Mouse (Mus musculus) hindbrain, postnatal 0 days (tissue): ENCODE measurements at regions not wholly inside any gene's neighbourhood (a gene's known extent, or its start where the extent isn't known, plus 50 kb on each side); places are given as distances from the start of the nearest gene placed in this dataset.

Source experiments
- ATAC-seq: fragments of 200-750 bp; cut with Nextera tagmentation; 2 replicates; pipeline ENCODE4 v1.8.0; 2017; ENCODE audit warnings: mild to moderate bottlenecking, moderate TSS enrichment, moderate library complexity
- DNase-seq: peaks from one replicate; pipeline ENCODE4 v3.0.0-alpha.2; 2015; ENCODE audit warnings: low spot score
- H3K27ac ChIP-seq: fragments of 300-500 bp; sonication (generic); 2 replicates; pipeline ENCODE4 v1.5.1; 2014; ENCODE audit warnings: mild to moderate bottlenecking
- H3K27me3 ChIP-seq: fragments of 300-500 bp; sonication (generic); 2 replicates; pipeline ENCODE4 v1.6.1; 2014; ENCODE audit warnings: low read length, mixed read lengths; ENCODE audit not compliant: insufficient read depth
- H3K36me3 ChIP-seq: fragments of 300-500 bp; sonication (generic); 2 replicates; pipeline ENCODE4 v1.6.1; 2014; ENCODE audit warnings: low read length, mixed read lengths; ENCODE audit not compliant: insufficient read depth
- H3K4me1 ChIP-seq: fragments of 300-500 bp; sonication (generic); 2 replicates; pipeline ENCODE4 v1.6.1; 2014; ENCODE audit warnings: antibody characterized with exemption, low read length, mixed read lengths; ENCODE audit not compliant: insufficient read depth
- H3K4me2 ChIP-seq: fragments of 300-500 bp; sonication (generic); 2 replicates; pipeline ENCODE4 v1.6.1; 2014; ENCODE audit warnings: low read depth, mild to moderate bottlenecking, low read length, moderate library complexity, mixed read lengths
- H3K4me3 ChIP-seq: fragments of 300-500 bp; sonication (generic); 2 replicates; pipeline ENCODE4 v1.5.1; 2014; ENCODE audit warnings: low read length
- H3K9ac ChIP-seq: fragments of 300-500 bp; sonication (generic); replicated peaks from 2 replicates; pipeline ENCODE4 v1.6.1; 2014; ENCODE audit warnings: mild to moderate bottlenecking, low read length, moderate library complexity, mixed read lengths
- H3K9me3 ChIP-seq: fragments of 300-500 bp; sonication (generic); 2 replicates; pipeline ENCODE4 v1.6.1; 2016; ENCODE audit warnings: low read length, mixed read lengths
- CTCF ChIP-seq: IDR thresholded peaks from 2 replicates; pipeline ENCODE4 v1.5.1; 2016; ENCODE audit warnings: antibody characterized with exemption, control low read depth, low read depth
- WGBS: fragments of 180-500 bp; shearing (Covaris S2); extraction: QIAGEN DNeasy Blood & Tissue Kit; methylation state at CpG from one replicate; pipeline ENCODE4 v1.1.7; 2014; 5-methylcytosine and 5-hydroxymethylcytosine counted together
- microRNA-seq, 2 experiments: library from miRNA; unstranded; fragments of <30 nt; microRNA quantifications; one replicate each; pipeline ENCODE4; 2016

DNA sequence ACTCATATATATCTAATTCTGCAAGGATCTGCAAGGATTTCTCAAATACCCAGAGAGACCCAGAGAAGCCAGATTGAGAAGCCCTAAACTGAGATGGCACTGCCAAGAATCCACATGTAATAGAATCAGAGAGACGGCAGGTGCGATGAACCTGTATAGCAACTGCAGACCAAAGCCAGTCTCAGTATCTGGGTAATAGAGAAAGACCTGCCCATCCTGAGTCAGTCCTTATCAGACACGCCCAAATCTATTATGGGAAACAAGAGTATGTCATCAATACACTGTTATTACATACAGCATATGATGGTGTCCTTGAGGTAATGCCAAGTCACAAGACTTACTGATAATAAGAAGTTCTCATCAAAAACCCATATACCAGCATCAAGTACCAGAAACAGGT lies 52.8 kb upstream of the Klf3 start:
- Histone ChIP-seq H3K36me3 (no peaks in the 10 kb centered on the region), H3K27ac (no peak overlapping the region), H3K27me3 (no peaks in the 10 kb centered on the region), H3K4me1 (no peaks in the 10 kb centered on the region), H3K9ac (no peak overlapping the region), H3K4me3 (no peak overlapping the region), H3K4me2 (no peak overlapping the region), H3K9me3 (no peaks in the 10 kb centered on the region)
- WGBS = 91% methylated on average over 3 of the region's 3 CpGs
- TF ChIP-seq CTCF = no peak
- no peak for DNase-seq
- no peak for ATAC-seq

DNA sequence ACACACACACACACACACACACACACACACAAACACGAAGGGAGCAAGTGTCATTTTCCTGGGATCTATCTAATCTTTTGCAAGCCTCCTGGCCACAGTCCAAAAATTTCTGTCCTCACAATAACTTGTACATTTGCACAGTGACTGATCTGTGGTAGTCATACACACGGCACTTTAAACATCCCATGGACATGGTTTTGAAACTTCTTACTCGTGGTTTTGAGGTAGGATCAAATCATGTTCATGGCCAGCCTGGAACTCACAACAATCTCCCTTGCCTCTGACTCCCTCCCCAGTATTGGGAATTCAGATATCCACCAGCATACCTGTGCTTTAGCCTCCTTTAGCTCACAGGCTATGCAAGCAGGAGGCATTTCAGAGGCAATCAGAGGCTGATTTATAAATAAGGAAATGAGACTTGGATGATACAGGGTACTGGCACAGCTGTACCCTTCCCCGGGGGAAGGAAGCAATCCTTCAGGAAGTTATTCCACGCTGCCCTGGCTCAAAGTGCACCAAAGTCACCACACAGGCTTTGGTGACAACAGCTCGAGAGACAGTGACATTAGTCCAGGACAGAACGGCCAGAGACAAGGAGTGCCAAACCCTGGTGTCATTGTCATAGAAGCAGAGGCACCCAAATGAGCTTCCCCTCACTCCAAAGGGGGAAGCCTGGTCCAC lies 52.1 kb upstream of the Klf3 start:
- Histone ChIP-seq H3K36me3 (no peaks in the 10 kb centered on the region), H3K27ac (no peak overlapping the region), H3K4me2 (no peak overlapping the region), H3K4me3 (no peak overlapping the region), H3K9me3 (no peaks in the 10 kb centered on the region), H3K27me3 (no peaks in the 10 kb centered on the region), H3K4me1 (no peaks in the 10 kb centered on the region), H3K9ac (no peak overlapping the region)
- ATAC-seq (no peak), DNase-seq (no peak)
- no peak for TF ChIP-seq CTCF
- 50% methylated on average over 7 of the region's 7 CpGs for WGBS

- Histone ChIP-seq H3K4me2 (no peak overlapping the region), H3K4me3 (no peak overlapping the region), H3K36me3 (no peaks in the 10 kb centered on the region), H3K27ac (no peak overlapping the region), H3K9me3 (no peaks in the 10 kb centered on the region), H3K27me3 (no peaks in the 10 kb centered on the region), H3K4me1 (no peaks in the 10 kb centered on the region), H3K9ac (no peak overlapping the region)
- DNase-seq (no peak), ATAC-seq (no peak)
- WGBS = 66% methylated on average over 7 of the region's 7 CpGs
- no peak for TF ChIP-seq CTCF
These were observed 49.9 kb upstream of the Klf3 start for GRCm38 (mm10) chr5:64753142-64753750.

Small RNAs in the stretch of these regions (microRNA-seq; reads per million reads assigned to microRNA genes)
- 0 reads per million in 2 experiments for gene Gm25306
